Mouse (Mus musculus) c-Kit-positive CD71-negative TER-119-negative erythroid progenitor cells, embryonic 14.5 days (primary cell): ENCODE results near the gene Fibcd1.

Experiments used
- DNase-seq: peaks from one replicate; pipeline ENCODE4 v3.0.0-alpha.2; 2013; ENCODE audit warnings: low read depth

The Fibcd1 gene

GRCm38 (mm10) chr2:31811086-31811958 lies 34.5 kb downstream of the Fibcd1 start:
- DNase-seq, result no peak

DNA sequence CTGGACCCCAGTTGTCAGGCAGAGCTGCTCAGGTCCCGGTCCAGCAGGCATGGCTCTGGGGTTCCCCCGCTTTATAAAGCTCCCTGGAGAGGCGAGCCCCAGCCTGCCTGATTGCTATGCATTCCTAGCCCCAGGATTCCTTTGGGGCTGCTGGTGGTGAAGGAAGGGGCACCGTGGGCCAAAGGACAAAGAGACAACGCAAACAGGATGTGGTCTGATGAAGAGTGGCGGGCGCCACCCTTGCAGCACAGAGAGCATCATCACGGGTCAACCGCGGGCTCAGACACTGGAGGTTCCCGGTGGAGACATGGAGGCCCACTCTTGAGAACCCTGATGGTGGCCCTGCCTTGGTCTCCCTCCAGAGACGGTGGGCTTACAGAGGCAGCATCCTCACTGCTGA lies 35.4 kb downstream of the Fibcd1 start, which contains the start of gene Qrfp:
Gene Qrfp, minus strand, starts transcription at position 137 of the 400 bp plus-strand sequence.
- DNase-seq, result peak; percentile 16

GRCm38 (mm10) chr2:31809358-31809740 lies 36.5 kb downstream of the Fibcd1 start:
- no peak for DNase-seq

DNA sequence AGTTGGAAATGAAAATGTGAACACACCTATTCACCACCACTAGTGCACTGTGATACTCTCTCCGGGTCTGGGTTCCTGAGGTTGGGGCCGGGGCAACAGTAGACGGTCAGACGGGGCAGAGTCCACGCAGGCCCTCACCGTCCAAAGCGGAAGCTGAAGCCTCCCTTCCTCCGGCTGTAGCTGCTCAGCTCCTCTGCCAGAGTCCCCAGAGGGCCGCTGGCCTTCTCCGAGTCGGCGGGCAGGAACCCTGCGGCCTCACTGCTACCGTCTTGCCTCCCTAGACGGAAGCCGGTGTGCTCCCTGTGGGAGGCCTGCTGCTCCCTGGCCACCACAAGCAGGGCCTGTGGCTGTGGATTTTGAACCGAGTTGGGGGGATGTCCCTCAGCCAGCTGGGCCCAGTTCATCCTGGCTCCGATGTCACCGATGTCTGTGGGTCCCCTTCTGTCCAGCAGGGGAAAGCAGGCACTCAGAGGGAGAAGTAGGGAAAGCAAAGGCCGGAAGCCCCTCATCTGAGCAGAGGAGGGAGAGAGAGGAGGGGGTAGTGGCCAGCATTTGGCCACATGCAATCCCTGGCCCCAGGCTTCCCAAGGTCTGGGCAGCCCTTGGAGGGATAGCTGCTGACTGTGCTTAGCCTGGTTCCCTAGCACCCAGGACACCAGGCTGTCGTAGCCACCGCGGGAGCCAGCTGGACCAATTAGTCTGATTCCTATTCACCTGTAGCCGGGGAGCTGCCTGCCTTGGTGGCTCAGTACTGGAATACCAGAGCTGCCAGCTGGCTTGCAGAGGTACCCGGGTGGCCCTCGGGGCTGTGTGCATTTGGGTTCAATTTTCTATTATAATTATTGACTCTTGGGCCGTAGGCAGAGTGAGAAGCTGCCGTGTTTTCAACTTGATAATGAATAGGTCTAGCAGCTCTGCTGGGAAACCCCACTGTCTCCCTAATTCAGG lies 37.1 kb downstream of the Fibcd1 start:
- no peak for DNase-seq

- DNase-seq, result no peak
These were observed 39.0 kb downstream of the Fibcd1 start for GRCm38 (mm10) chr2:31806639-31807382.

GRCm38 (mm10) chr2:31803480-31803879 lies 42.3 kb downstream of the Fibcd1 start:
- DNase-seq, result no peak

DNA sequence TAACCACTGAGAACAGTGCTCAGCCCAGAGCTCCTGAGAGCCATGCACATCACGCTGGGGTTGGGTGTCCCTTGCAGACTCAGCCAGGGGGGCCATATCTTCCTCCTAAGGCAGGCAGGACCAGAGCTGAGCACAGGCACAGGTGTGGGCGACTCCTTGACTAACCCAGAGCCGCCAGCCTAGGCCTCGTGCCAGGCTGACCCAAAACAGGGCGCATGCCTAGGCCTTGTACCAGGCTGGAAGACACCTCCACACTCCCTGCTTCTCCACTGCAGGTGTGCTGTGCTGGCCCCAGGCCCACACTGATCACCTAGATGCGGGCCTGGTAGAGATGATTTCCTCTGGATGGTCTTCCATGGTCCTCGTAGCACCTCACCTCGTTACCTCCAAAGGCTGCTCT lies 43.0 kb downstream of the Fibcd1 start:
- no peak for DNase-seq

- DNase-seq, result no peak
These were observed 44.4 kb downstream of the Fibcd1 start for GRCm38 (mm10) chr2:31801416-31801815.

DNA sequence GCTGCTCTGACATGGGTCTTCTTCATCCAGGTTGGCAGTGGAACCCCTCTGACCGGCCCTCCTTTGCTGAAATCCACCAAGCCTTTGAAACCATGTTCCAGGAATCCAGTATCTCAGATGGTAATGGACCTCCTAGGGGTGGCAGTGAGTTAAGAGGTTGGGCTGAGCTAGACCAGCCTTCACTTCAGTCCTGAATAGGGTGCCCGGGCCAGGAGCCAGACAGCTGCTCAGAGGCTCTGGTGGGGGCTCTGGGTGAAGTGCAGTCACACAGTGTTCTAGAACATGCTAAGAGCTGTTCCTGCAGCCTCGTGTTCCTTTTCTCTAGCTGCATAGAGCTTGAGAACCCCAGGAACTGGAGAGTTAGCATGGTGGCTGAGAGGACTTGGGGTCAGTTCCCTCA lies 48.9 kb downstream of the Fibcd1 start:
- DNase-seq, result no peak

DNA sequence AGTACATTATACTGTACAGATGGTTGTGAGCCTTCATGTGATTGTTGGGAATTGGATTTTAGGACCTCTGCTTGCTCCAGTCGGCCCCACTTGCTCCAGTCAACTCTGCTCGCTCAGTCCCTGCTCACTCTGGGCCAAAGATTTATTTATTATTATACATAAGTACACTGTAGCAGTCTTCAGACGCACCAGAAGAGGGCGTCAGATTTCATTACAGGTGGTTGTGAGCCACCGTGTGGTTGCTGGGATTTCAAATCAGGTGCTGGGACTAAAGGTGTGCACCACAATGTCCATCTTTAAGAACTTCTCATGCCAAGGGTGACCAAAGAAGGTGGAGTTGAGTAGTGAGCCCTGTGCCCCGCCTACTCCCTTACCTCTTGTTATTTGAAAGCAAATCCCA lies 53.2 kb downstream of the Fibcd1 start:
- no peak for DNase-seq

GRCm38 (mm10) chr2:31791260-31791659 lies 54.5 kb downstream of the Fibcd1 start:
- DNase-seq, result no peak

DNA sequence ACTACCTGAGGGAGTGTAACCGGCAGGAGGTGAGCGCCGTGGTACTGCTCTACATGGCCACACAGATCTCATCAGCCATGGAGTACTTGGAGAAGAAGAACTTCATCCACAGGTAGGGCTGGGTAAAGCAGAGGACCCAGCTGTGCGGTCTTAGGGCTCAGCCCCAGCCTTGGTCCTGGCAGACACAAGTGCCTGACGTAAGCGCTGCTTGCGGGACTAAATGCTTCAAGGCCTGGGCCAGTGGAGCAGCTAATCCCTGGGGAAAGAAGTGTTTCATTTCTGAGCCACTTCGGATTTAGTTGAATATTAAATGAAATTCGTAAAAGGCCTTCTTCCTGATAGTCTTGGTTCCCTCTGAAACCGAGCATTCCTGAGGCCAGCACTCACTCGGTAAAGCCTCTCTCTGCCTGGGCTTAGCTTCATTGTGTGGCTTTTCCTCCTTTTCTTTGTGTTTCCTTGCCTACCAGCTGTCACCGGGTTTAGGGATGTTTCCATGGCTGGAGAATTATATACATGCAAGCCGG lies 55.0 kb downstream of the Fibcd1 start:
- no peak for DNase-seq

DNA sequence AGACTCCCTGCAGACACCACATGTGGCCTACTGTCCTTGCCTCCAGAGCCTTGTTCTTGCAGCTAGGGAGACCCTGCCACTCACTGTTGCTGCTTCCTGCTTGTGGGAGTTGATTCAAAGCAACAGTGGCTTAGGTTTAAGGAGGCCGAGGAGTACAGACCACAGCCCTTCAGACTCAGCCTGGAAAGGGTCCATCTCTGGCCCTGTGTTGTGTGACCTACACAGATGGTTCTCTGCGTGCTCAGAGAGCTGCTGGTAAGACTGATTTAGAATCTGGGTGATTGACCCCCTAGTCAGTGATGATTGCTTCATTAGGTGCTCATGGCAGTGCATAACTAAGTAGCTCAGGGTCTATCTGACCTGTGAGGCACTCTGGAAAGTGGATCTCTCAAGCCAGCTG lies 56.6 kb downstream of the Fibcd1 start:
- DNase-seq, result no peak

- DNase-seq, result no peak
These were observed 57.6 kb downstream of the Fibcd1 start for GRCm38 (mm10) chr2:31788227-31788626.

- peak; percentile 68 for DNase-seq
These were observed 58.8 kb downstream of the Fibcd1 start for GRCm38 (mm10) chr2:31787029-31787428.

DNA sequence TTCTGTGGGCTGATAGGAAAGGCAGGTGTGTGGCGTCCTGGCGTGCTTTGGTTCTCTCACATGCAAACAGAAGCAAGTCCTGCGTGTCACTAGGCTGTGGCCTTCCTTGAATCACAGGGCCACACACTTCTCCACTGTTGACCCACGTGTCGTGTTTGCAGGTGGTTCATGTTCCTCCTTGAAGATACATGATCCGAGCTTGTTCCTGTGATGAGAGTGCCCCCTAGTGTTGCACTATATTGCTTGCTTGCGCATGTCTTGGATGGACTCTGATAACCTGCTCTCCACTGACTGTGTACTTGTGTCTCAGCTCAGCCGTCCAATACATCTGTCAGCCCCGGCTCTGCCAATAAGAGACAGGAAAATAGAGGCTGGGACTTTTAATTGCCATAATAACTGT lies 60.7 kb downstream of the Fibcd1 start:
- peak; percentile 70 for DNase-seq

GRCm38 (mm10) chr2:31782958-31783602 lies 62.7 kb downstream of the Fibcd1 start:
- DNase-seq, result no peak

- DNase-seq, result no peak
These were observed 66.5 kb downstream of the Fibcd1 start for GRCm38 (mm10) chr2:31779258-31779657.

DNA sequence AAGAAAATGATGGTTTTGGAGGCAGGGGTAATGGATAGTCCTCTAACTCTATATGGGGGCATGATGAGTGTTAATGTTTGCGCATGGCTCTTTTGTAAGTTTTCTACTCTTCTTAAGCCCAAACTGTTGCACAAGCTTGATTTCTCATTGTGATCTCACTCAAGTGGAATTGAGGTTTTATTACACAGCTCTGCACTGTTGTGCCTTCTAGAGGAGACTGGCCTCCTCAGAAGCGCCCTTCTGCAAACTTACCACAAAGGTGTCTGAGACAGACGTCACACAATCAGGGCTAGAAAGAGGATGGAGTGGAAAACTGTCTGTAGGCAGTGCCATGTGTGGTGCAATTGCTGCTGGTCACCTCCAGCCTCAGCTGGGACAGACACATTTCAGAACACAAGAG lies 69.3 kb downstream of the Fibcd1 start:
- no peak for DNase-seq

DNA sequence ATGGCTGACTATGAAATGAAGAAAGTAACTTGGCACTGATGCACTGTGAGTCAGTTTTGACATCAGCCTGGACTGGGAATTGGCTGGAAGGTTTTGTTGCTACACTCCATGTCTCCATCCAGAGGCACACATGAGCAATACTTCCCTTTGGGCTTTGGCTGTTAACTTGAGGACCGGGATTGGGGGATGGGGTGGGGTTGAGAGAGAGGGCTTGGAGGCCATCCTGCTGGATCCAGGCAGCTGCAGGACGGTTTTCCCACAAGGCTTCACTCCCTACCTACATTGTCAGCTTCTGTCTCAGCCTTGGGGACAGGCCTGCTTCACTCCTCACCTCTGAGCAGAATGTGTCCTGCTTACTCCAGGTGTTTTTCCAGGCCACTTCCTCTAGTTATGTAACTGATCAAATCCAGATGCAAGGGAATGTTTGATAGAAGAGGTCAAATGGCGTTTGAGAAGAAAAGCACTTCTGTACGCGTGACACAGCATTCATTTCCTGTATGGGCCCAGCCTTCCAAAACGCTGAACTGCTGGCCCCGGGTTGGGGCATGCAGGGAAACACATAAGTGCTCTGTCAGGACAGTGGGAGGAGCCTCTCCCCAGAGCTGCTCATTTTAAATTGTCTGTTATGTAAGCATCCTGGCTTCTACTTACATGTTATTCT lies 74.9 kb downstream of the Fibcd1 start:
- no peak for DNase-seq

DNA sequence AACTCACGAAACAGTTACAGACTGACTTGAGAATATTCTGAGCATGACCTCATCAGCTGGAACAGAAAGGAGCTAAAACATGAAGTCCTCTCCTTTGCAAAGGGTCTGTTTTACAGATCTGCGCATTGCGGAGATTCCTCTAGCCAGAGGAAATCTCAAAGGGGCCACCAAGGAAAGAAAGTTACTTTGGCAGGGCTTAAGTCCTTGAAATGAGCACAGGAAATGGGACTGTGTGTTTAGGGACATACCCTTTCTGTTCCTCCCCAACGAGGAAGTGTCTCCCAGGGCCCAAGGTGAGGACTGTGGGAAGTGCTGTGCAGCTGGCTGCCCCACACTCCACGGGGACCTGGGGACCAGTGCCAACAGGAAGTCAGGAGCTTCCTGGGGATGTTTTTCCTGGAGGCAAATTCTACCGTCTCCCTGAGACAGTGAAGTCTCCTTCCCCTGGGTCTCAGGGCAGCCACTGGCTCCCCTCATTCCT lies 76.1 kb downstream of the Fibcd1 start:
- DNase-seq, result no peak
